Mouse (Mus musculus) gastrocnemius, postnatal 25 days (tissue): ENCODE data around the gene Gm14548. TPM values are rescaled to one million over a fixed set of nuclear protein-coding genes. Genes with fewer than 3 reads are reported as not detected.
"Not testable (repeated sequence)": the region's sequence is repeated elsewhere in the genome, so short reads cannot be mapped to it uniquely, and the experiment has no call there.

Source experiments
- DNase-seq: peaks from one replicate; pipeline ENCODE4 v3.0.0; 2022
- long read RNA-seq, 2 experiments: library from polyadenylated mRNA; stranded (forward); transcript quantifications; one replicate each; pipeline ENCODE4 v2.0.0; 2021
- total RNA-seq, 2 experiments: library from RNA; stranded (reverse); gene quantifications; 1 replicate in 1 of 2; 2 replicates in 1 of 2; pipeline ENCODE4 v1.2.3; 2021

The Gm14548 gene
- total RNA-seq: not detected
- long read RNA-seq, experiment 1, partial matches to known transcripts: 0 of 1 reads
- long read RNA-seq, experiment 1, other reads (novel, unspliced or antisense): 1 of 1 reads
- long read RNA-seq, experiment 2: 0 reads

GRCm38 (mm10) chr7:3898036-3898590 lies at the start of gene Gm14548:
TSS of gene Gm14548 (minus strand) at chr7:3898120.
- DNase-seq: not testable (repeated sequence)

DNA sequence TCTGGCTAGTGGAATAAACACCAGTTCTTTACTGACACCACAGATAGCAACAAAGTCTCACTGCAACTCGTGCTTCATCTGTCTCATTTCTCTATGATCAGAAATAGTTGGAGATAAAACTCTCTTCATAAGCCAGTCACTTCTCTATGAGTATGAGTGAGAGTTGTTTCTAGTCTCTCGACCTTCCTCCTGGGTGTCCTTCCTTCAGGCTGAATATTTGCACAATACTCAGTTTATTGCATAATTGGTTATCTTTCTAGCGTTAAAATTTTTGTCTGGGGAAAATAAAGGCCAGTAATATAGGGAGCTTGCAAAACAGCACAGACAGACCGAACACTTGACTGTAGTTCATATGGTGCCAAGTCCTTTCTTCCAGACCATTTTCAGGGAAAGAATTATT lies 48.2 kb upstream of the Gm14548 start:
- no peak for DNase-seq

- no peak for DNase-seq
Measured at GRCm38 (mm10) chr7:3940915-3941314, 43.0 kb upstream of the Gm14548 start.

GRCm38 (mm10) chr7:3939866-3940525 lies 42.1 kb upstream of the Gm14548 start:
- DNase-seq: no peak

- not testable (repeated sequence) for DNase-seq
Measured at GRCm38 (mm10) chr7:3935473-3935872, 37.6 kb upstream of the Gm14548 start.

- not testable (repeated sequence) for DNase-seq
Measured at GRCm38 (mm10) chr7:3915387-3915786, 17.5 kb upstream of the Gm14548 start, which contains the start of gene Lilra6. TSS of gene Lilra6 (minus strand) at chr7:3915503.

- no peak for DNase-seq
Measured at GRCm38 (mm10) chr7:3903704-3904103, 5.8 kb upstream of the Gm14548 start.

DNA sequence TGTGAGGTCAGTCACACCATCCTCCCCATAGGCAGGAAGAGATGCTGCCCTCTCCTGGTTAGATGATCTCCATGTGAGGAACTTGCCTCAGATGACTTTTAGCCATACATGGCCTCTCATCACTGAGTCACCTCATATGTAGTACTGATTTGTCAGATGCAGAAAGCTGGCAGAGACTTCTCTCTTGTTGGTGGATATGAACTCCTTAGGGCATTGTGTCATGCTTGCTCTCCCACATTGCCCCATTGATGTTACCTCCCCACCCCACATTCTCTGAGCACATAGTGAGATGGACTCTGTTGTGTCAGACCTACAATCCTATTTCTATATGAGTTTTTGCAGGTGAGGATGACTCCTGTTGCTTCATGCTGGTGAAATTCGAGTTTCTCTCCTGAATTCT lies 22.9 kb downstream of the Gm14548 start:
- not testable (repeated sequence) for DNase-seq

DNA sequence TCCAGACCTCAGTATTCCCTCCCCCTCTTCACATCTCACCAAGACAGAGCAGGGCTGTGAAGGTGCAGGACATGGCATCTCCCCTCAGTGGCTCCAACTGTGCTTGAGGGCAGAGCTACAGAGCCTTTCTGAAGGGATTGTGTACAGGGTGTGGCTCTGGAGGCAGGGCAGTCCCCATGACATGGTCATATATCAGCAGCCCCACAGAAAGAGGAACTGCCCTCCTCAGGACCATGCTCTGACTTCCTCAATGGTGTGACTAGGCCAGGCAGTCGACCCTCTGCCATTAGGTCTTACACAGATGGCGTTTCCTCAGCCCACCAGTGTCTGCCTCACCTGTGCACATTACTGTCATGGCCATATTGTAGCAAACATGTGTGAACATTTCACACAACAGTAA lies 53.0 kb downstream of the Gm14548 start, which contains the start of gene Pira2:
Gene Pira2, minus strand, starts transcription at position 101 of the 400 bp plus-strand sequence.
- DNase-seq: not testable (repeated sequence)

GRCm38 (mm10) chr7:3837854-3838253 lies 60.1 kb downstream of the Gm14548 start:
- not testable (repeated sequence) for DNase-seq

Other genes starting within 250 kb of the Gm14548 start
- 1 to 10 TPM; 4.2 to 4.3 TPM for gene Leng1, start 232.3 kb downstream of the Gm14548 start, total RNA-seq
- under 1 TPM; 0.70 to 0.87 TPM for gene Tmc4, start 220.6 kb downstream of the Gm14548 start, total RNA-seq
- 10 to 100 TPM; 28.2 to 28.4 TPM for gene Tsen34, start 205.3 kb downstream of the Gm14548 start, total RNA-seq
- gene Mboat7, start 204.6 kb downstream of the Gm14548 start, total RNA-seq: 10 to 100 TPM in 1 of 2 experiments, 1 to 10 TPM in 1; 8.1 to 11.2 TPM
- 100 to 1,000 TPM; 374 to 415 TPM for gene Rps9, start 194.1 kb downstream of the Gm14548 start, total RNA-seq
- gene Pirb, start 177.7 kb downstream of the Gm14548 start, total RNA-seq: 1 to 10 TPM in 1 of 2 experiments, under 1 TPM in 1; 0.67 to 1.0 TPM
- under 1 TPM in 1 of 2 experiments, not detected in 1; 0.18 TPM for gene Gm15448, start 72.4 kb downstream of the Gm14548 start, total RNA-seq
- under 1 TPM in 1 of 2 experiments, not detected in 1; 0.13 TPM for gene Pira2, start 53.1 kb downstream of the Gm14548 start, total RNA-seq
- gene Lilra6, start 17.4 kb upstream of the Gm14548 start, total RNA-seq: under 1 TPM in 1 of 2 experiments, not detected in 1; 0.24 TPM
- under 1 TPM; 0.26 to 0.38 TPM for gene Lair1, start 165.1 kb upstream of the Gm14548 start, total RNA-seq
- 1 to 10 TPM; 1.2 to 3.0 TPM for gene Ttyh1, start 221.3 kb upstream of the Gm14548 start, total RNA-seq
- 10 to 100 TPM; 32.2 to 34.8 TPM for gene Leng8, start 238.9 kb upstream of the Gm14548 start, total RNA-seq